Mouse (Mus musculus): ENCODE results near the gene Ezr. TPM values are rescaled to one million over a fixed set of nuclear protein-coding genes. Genes with fewer than 3 reads are reported as not detected.
A peak's percentile ranks its signal among the peaks of the same experiment; 100 is the strongest.

The Ezr gene
- total and polyA plus RNA-seq, 2 experiments from 2014 or later = 45.4 to 60.2 TPM

DNA sequence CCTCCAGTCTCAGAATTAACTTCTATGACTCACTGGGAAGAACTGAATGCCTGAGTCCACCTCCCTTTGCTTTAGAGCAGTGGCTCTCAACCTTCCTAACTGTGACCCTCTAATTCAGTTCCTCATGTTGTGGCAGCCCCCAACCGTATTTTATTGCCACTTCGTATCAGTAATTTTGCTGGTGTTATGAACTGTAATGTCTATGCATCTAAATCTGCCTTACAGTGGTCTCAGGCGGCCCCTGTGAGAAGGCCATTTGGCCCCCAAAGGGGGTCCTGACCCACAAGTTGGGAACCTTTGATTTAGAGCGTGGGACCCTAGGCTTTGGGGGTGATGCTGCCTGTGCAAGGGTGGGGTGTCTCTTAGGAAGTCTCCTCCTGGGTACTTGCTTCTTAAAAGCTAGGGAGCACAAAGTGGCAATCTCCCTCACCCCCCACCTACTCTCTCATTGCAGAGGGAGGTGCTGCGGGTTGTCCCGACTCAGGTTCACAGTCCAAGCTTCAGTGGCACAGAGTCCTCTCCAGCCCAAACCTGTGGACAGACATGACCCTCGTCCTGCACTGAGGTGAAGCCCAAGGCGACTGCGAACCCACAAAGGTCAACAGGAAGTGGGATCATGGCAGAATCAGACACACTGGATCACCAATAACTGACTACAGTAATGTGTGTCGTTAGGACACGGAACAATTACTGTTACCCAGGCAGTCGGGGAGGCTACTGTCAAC lies 45.1 kb downstream of the Ezr start:
- no peak overlapping the region for H3K4me3 ChIP-seq (ENCODE audit: low read depth, low read length)
- H3K9me3 ChIP-seq (ENCODE audit: low read length) = no peaks in the 10 kb centered on the region
- DNase-seq (no peak), ATAC-seq (no peak)
- H3K27ac ChIP-seq (ENCODE audit: low read depth, low read length) = no peak overlapping the region
- 70% methylated on average over 12 of the region's 12 CpGs for WGBS
- 0 out of 2 replicates have a peak, but pooled peaks cover 9% of the 10 kb centered on the region for H3K4me1 ChIP-seq (ENCODE audit: insufficient read depth)
- H3K36me3 ChIP-seq (ENCODE audit: insufficient read depth) = no peaks in the 10 kb centered on the region
- no peak for TF ChIP-seq CTCF (IDR thresholded peaks at IDR 0.05; ENCODE audit: low read depth)
- no peak overlapping the region for H3K9ac ChIP-seq
- no peaks in the 10 kb centered on the region for H3K27me3 ChIP-seq (ENCODE audit: insufficient read depth, low read length)
- H3K4me2 ChIP-seq (ENCODE audit: low read depth) = no peak overlapping the region

DNA sequence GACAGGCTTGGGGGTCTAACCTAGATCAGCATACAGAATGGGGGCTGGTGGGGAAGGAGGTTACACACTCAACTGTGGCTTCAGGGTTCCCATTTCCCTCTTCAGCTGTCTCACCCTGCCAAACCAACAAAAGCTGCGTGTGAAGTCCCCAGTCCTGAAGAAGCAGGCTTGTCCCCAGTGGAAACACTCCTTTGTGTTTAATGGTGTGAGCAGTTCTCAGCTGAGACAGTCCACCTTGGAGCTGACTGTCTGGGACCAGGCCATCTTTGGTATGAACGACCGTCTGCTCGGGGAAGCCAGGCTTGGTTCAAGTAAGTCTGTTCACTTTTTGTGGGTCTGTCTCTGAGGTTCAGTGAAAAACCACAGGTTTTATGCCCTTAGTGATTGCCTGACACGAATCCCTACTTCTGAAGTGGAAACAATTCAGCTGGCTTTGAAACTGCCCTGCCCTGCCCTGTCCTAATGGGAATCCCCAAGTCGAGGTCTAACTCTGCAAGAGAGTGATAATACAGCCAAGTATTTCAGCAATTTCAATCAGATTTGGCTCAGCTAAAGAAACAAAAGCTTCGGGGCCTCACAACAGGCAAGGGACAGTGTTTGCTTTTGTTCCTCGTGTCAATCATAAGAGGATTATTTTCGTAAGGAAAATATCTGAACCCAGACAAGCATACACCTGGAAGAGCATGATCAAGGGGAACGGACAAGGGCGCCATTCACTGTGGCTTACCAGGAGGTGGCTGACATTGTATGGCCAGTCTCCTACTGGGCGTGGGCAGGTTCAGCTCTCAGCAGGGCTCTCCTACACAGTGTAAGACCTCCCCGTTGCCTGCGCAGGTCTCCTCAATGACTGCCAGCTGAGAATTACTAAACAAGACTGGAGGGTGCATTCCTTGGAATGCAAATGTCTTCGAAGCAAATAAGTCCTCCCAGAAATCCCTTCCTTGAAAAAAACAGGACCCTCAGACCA lies 46.0 kb downstream of the Ezr start:
- Histone ChIP-seq H3K9me3 (ENCODE audit: low read length) (no peaks in the 10 kb centered on the region), H3K27me3 (ENCODE audit: insufficient read depth, low read length) (no peaks in the 10 kb centered on the region), H3K4me2 (ENCODE audit: low read depth) (no peak overlapping the region), H3K4me1 (ENCODE audit: insufficient read depth) (0 out of 2 replicates have a peak, but pooled peaks cover 4% of the 10 kb centered on the region), H3K36me3 (ENCODE audit: insufficient read depth) (no peaks in the 10 kb centered on the region), H3K4me3 (ENCODE audit: low read depth, low read length) (no peak overlapping the region), H3K27ac (ENCODE audit: low read depth, low read length) (no peak overlapping the region), H3K9ac (no peak overlapping the region)
- TF ChIP-seq CTCF (IDR thresholded peaks at IDR 0.05; ENCODE audit: low read depth) = no peak
- DNase-seq = no peak
- 19% methylated on average over 15 of the region's 15 CpGs for WGBS
- ATAC-seq = 0 out of 2 replicates have a peak, but pooled peaks have one; percentile 23

DNA sequence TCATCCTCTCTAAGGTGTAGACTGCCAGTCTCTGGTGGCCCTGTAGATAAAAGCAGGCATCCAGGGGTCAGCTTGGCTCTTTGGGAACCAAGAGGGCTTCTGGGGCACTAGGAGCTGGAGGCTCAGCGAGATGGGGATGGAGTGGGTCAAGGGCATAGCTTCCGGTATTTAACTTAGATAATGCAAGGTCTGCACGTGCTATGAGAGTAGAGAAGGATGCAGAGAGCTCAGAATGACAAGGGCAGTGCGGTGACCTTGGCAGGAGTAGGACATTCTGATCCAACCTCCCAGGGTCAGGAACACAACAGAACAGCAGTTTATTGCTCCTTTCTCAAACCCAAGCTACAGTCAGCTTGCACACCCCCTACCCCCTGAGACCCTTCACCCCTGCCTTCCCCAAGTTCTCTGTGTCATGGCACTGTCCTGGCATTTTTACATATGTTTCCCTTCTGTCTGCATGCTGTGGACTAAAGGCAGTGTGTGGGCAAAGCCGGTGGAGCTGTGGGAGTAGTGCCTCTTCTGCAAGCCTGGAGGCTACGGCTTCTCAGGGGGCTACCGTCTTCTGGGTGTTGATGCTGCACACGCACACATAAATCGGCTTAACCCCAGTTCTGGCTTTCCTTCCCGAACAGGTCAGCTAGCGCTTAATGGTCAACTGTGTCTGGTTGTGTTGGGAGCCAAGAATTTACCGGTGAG lies 47.7 kb downstream of the Ezr start:
- no peaks in the 10 kb centered on the region for H3K36me3 ChIP-seq (ENCODE audit: insufficient read depth)
- H3K27me3 ChIP-seq (ENCODE audit: insufficient read depth, low read length) = no peaks in the 10 kb centered on the region
- DNase-seq = no peak
- no peak for ATAC-seq
- no peak overlapping the region for H3K4me3 ChIP-seq (ENCODE audit: low read depth, low read length)
- H3K27ac ChIP-seq (ENCODE audit: low read depth, low read length) = no peak overlapping the region
- no peak overlapping the region for H3K4me2 ChIP-seq (ENCODE audit: low read depth)
- no peak for TF ChIP-seq CTCF (IDR thresholded peaks at IDR 0.05; ENCODE audit: low read depth)
- H3K9me3 ChIP-seq (ENCODE audit: low read length) = no peaks in the 10 kb centered on the region
- 94% methylated on average over 12 of the region's 12 CpGs for WGBS
- H3K9ac ChIP-seq = no peak overlapping the region
- 0 out of 2 replicates have a peak, but pooled peaks cover 4% of the 10 kb centered on the region for H3K4me1 ChIP-seq (ENCODE audit: insufficient read depth)

DNA sequence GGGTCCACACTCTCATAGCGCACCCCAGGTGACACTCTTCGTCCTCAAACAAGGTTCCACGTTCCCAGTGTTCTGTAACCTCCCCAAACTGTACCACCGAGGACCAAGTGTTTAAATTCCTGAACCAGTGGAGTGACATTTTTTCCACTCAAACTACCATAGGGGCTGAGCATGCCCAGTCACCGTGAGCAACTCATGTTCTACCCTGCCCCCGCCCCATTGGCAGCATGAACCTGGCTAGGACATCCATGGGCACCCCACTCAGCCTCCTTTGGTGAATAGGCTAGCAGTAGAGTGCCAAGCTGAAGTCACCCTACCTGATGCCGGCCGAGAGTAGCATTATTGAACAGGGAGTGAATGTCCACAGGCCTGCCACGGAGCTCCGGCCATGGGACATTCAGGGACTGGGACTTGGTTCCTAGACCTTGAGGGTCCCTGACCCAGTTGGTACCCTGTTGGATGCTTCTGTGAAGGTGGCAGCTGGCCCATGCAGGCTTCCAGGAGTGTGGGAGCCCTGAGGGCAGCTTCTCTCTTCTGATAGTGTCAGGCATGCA lies 49.2 kb downstream of the Ezr start:
- TF ChIP-seq CTCF (IDR thresholded peaks at IDR 0.05; ENCODE audit: low read depth) = no peak
- Histone ChIP-seq H3K27me3 (ENCODE audit: insufficient read depth, low read length) (no peaks in the 10 kb centered on the region), H3K9ac (no peak overlapping the region), H3K27ac (ENCODE audit: low read depth, low read length) (no peak overlapping the region), H3K4me2 (ENCODE audit: low read depth) (no peak overlapping the region), H3K4me3 (ENCODE audit: low read depth, low read length) (no peak overlapping the region), H3K4me1 (ENCODE audit: insufficient read depth) (0 out of 2 replicates have a peak, but pooled peaks cover 4% of the 10 kb centered on the region), H3K9me3 (ENCODE audit: low read length) (no peaks in the 10 kb centered on the region), H3K36me3 (ENCODE audit: insufficient read depth) (no peaks in the 10 kb centered on the region)
- ATAC-seq = no peak
- WGBS = 93% methylated on average over 10 of the region's 10 CpGs
- DNase-seq = no peak

DNA sequence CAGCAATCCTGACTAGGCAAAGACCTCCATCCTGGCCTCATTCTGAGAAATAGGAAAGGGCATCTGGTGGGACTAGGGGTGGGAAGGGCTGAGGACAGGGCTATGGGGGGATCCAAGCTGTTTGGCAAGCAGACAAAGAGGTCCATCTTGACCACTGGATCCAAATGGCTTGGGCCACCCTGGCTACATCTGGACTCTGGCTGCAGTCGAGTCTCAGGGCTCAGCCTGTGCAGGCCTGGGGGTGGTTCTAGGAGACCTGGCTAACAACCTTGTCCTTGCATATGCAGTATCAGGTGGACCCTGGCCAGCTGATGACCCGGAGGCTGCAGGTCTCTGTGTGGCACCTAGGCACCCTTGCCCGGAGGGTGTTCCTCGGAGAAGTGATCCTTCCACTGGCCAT lies 49.9 kb downstream of the Ezr start:
- ATAC-seq = no peak
- no peaks in the 10 kb centered on the region for H3K9me3 ChIP-seq (ENCODE audit: low read length)
- WGBS = 94% methylated on average over 4 of the region's 4 CpGs
- no peak overlapping the region for H3K27ac ChIP-seq (ENCODE audit: low read depth, low read length)
- H3K4me1 ChIP-seq (ENCODE audit: insufficient read depth) = 0 out of 2 replicates have a peak, but pooled peaks cover 4% of the 10 kb centered on the region
- no peak overlapping the region for H3K4me3 ChIP-seq (ENCODE audit: low read depth, low read length)
- H3K4me2 ChIP-seq (ENCODE audit: low read depth) = no peak overlapping the region
- H3K27me3 ChIP-seq (ENCODE audit: insufficient read depth, low read length) = no peaks in the 10 kb centered on the region
- no peak for TF ChIP-seq CTCF (IDR thresholded peaks at IDR 0.05; ENCODE audit: low read depth)
- DNase-seq = no peak
- H3K9ac ChIP-seq = no peak overlapping the region
- H3K36me3 ChIP-seq (ENCODE audit: insufficient read depth) = no peaks in the 10 kb centered on the region

DNA sequence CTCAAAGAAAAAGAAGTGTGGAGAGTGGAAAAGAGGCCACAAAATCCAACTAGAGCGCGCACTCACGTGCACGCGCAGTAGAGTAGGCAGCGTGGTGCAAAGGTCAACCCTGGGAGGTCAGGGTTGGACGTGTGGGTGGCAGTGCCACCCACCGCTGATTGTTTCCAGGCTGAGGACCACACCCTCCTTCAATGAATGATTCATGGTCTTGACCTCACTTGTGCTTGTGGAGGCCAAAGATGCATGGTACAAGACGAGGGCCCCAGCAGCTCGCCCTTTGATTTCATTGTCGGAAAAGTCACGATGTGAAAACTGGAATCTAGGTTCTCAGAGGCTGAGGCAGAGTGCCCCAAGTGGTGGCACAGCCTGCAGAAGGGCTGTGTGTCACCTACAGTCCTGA lies 51.0 kb downstream of the Ezr start:
- no peak for DNase-seq
- H3K4me2 ChIP-seq (ENCODE audit: low read depth) = no peak overlapping the region
- no peak overlapping the region for H3K27ac ChIP-seq (ENCODE audit: low read depth, low read length)
- no peak for ATAC-seq
- 0 out of 2 replicates have a peak, but pooled peaks cover under 1% of the 10 kb centered on the region for H3K4me1 ChIP-seq (ENCODE audit: insufficient read depth)
- 93% methylated on average over 12 of the region's 12 CpGs for WGBS
- H3K4me3 ChIP-seq (ENCODE audit: low read depth, low read length) = no peak overlapping the region
- H3K27me3 ChIP-seq (ENCODE audit: insufficient read depth, low read length) = no peaks in the 10 kb centered on the region
- TF ChIP-seq CTCF (IDR thresholded peaks at IDR 0.05; ENCODE audit: low read depth) = no peak
- H3K36me3 ChIP-seq (ENCODE audit: insufficient read depth) = no peaks in the 10 kb centered on the region
- H3K9ac ChIP-seq = no peak overlapping the region
- H3K9me3 ChIP-seq (ENCODE audit: low read length) = no peaks in the 10 kb centered on the region
